Mouse (Mus musculus) adipose tissue, adult 10 weeks (tissue): ENCODE measurements around the gene Ankrd13c. TPM values are rescaled to one million over a fixed set of nuclear protein-coding genes. Genes with fewer than 3 reads are reported as not detected.

Source experiments
- polyA plus RNA-seq: library from polyadenylated mRNA; stranded (reverse); fragments of 350-450 nt; fragmentation: Illumina TruSeq; extraction: RNeasy Lipid Tissue Mini Kit (QIAGEN cat#74804); gene quantifications from one replicate; pipeline ENCODE4 v1.2.3, GENCODE M21; 2014; ENCODE audit warnings: low read depth, low replicate concordance

Gene Ankrd13c
- 37.0 TPM for polyA plus RNA-seq

DNA sequence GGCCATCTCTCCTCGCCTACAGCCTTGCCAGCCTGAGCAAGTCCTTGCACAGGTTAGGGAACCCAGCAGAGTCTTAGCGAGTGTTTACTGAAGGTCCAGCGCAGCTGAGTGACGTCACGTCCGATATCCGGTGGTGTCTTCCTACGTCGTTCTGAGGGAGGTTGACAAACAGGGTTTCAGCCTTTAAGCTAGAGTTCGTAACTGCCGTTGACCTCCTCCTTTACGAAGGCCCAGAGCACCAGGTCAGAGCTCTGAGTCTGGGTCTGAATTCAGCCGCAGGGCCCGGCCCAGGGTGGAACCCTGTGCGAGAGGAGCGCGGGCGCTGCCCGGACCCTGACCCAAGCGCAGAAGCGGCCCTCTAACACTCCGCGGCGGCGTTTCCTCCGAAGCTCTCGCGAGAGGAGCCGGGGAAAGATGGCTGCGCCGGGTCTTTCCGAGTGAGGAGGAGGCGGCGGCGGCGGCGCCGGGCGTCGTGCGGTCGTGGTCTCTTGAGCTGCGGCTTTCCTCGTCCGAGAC is at the start of gene Ankrd13c:
Gene Ankrd13c (plus strand): TSS at position 397 of the 516 bp plus-strand sequence.

DNA sequence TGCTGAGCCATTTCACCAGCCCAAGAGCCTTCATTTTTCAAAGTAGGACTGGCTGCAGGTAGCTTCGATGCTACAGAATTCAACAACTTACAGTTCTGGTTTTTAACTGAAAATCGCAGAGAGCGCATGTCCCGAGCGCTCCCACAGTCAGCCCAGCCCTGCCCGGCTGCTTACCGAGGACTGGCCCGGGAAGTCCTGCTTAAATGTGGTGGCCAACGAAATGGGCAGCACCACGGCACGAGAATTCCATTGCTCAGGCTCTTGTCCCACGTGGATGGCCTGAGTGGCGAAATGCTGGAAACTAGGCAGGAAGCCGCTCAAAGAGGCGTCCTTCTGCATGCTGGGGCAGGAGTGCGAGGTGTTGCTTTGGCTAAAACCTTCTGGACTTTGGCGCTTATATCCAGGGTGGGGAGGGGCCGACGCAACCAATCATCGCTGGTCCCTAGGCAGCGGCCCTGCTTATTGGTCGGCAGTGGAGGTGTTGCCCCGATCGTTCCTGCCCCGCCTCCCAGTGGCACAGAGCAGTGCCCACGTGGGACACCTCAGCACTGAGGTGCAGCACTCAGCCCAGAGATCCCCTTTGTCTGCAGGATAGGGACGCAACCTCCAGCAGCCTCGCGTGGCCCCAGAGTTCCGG is 22.2 kb upstream of the Ankrd13c start, which contains the start of gene Cth:
Gene Cth (minus strand): TSS at position 386 of the 637 bp plus-strand sequence.

DNA sequence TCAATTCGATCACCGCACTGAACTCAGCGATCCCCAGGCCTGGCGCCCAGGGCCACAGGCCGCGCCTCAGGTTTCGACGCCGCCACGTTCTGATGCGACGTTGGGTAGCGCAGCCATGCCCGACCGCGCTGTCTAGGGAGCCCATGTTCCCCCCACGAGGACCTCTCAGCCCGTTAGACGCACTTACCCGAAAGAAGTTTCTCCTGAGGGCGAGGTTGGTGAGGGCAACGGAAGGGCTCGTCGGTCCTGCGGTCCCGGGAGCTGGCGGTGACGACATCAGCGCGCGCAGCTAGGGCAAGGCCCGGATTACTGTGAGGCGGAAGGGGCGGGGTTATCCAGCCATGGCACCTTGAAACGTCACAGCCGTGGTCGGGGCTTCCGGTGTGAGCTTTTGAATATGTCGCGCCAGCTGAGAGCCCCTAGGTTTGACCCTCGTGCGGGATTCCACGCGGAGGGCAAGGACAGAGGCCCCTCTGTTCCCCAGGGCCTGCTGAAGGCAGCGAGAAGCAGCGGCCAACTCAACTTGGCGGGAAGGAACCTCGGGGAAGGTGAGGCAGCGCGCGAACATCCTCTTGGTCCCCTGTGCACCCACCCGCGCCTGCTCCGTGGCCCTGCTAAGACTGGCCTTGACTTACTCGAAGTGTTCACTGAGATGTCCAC is 89.4 kb downstream of the Ankrd13c start, which contains the start of the genes Srsf11 and Lrrc40:
Gene Srsf11 (minus strand): TSS at position 311 of the 660 bp plus-strand sequence.
Gene Lrrc40 (plus strand): TSS at position 334 of the 660 bp plus-strand sequence.

Other genes with a start within 250 kb of the Ankrd13c start
- 40.4 TPM for gene Cth, start 22.2 kb upstream of the Ankrd13c start, polyA plus RNA-seq
- 211 TPM for gene Srsf11, start 89.4 kb downstream of the Ankrd13c start, polyA plus RNA-seq
- gene Lrrc40, start 89.4 kb downstream of the Ankrd13c start, polyA plus RNA-seq: 16.9 TPM